Mouse (Mus musculus) left cerebral cortex, adult 18-20 months (tissue): ENCODE results near the gene Srp68. TPM values are rescaled to one million over a fixed set of nuclear protein-coding genes. Genes with fewer than 3 reads are reported as not detected.

Experiments used
- DNase-seq, 2 experiments: peaks; one replicate each; pipeline ENCODE4 v3.0.0; 2021 to 2022; ENCODE audit warnings: low spot score in 2 of 2, mixed read lengths in 1 of 2
- long read RNA-seq, 2 experiments: library from polyadenylated mRNA; stranded (forward); transcript quantifications; one replicate each; pipeline ENCODE4 v2.0.0; 2021
- total RNA-seq, 2 experiments: library from RNA; stranded (reverse); gene quantifications; 2 replicates each; pipeline ENCODE4 v1.2.3; 2021

Srp68 gene
- total RNA-seq = 10 to 100 TPM; 76.5 to 78.4 TPM
- long read RNA-seq, experiment 1, transcript Srp68-201 (16 exons, 2,526 nt) = major isoform, 119 of 142 reads
- long read RNA-seq, experiment 1, partial matches to known transcripts = 9 of 142 reads
- long read RNA-seq, experiment 1, other reads (novel, unspliced or antisense) = 14 of 142 reads
- long read RNA-seq, experiment 2, transcript Srp68-201 (16 exons, 2,526 nt) = major isoform, 68 of 82 reads
- long read RNA-seq, experiment 2, partial matches to known transcripts = 6 of 82 reads
- long read RNA-seq, experiment 2, other reads (novel, unspliced or antisense) = 8 of 82 reads

GRCm38 (mm10) chr11:116274045-116274666 is at the start of gene Srp68:
Gene Srp68 (minus strand): TSS chr11:116274217.
- peak; percentile 98 for DNase-seq

GRCm38 (mm10) chr11:116318719-116319659 is 45.0 kb upstream of the Srp68 start:
- DNase-seq = peak; percentile 86 to 93

- DNase-seq = no peak
Observed at GRCm38 (mm10) chr11:116312359-116312758, 38.3 kb upstream of the Srp68 start.

- peak in 1 of 2 experiments; percentile 20 for DNase-seq
Observed at GRCm38 (mm10) chr11:116311169-116311568, 37.2 kb upstream of the Srp68 start.

GRCm38 (mm10) chr11:116309601-116310000 is 35.6 kb upstream of the Srp68 start:
- DNase-seq = no peak

GRCm38 (mm10) chr11:116307762-116308531 is 33.9 kb upstream of the Srp68 start:
- DNase-seq = no peak

- no peak for DNase-seq
Observed at GRCm38 (mm10) chr11:116307019-116307725, 33.2 kb upstream of the Srp68 start, which contains the start of gene Exoc7. Gene Exoc7 (minus strand): TSS chr11:116307233.

GRCm38 (mm10) chr11:116306126-116306982 is 32.3 kb upstream of the Srp68 start:
- peak; percentile 91 to 96 for DNase-seq

GRCm38 (mm10) chr11:116305423-116305822 is 31.4 kb upstream of the Srp68 start:
- no peak for DNase-seq

GRCm38 (mm10) chr11:116298621-116299020 is 24.6 kb upstream of the Srp68 start:
- no peak for DNase-seq

- DNase-seq = no peak
Observed at GRCm38 (mm10) chr11:116298221-116298620, 24.2 kb upstream of the Srp68 start.

GRCm38 (mm10) chr11:116297017-116297416 is 23.0 kb upstream of the Srp68 start:
- no peak for DNase-seq

GRCm38 (mm10) chr11:116296191-116296734 is 22.2 kb upstream of the Srp68 start:
- no peak for DNase-seq

- DNase-seq = peak; percentile 25 to 48
Observed at GRCm38 (mm10) chr11:116294319-116294718, 20.3 kb upstream of the Srp68 start.

GRCm38 (mm10) chr11:116293538-116294137 is 19.6 kb upstream of the Srp68 start:
- DNase-seq = no peak

GRCm38 (mm10) chr11:116292401-116292800 is 18.4 kb upstream of the Srp68 start:
- no peak for DNase-seq

- no peak for DNase-seq
Observed at GRCm38 (mm10) chr11:116290556-116290955, 16.5 kb upstream of the Srp68 start.

- no peak for DNase-seq
Observed at GRCm38 (mm10) chr11:116287351-116287750, 13.3 kb upstream of the Srp68 start.
